Mouse (Mus musculus): ENCODE measurements around the gene Hist1h1b.

DNA sequence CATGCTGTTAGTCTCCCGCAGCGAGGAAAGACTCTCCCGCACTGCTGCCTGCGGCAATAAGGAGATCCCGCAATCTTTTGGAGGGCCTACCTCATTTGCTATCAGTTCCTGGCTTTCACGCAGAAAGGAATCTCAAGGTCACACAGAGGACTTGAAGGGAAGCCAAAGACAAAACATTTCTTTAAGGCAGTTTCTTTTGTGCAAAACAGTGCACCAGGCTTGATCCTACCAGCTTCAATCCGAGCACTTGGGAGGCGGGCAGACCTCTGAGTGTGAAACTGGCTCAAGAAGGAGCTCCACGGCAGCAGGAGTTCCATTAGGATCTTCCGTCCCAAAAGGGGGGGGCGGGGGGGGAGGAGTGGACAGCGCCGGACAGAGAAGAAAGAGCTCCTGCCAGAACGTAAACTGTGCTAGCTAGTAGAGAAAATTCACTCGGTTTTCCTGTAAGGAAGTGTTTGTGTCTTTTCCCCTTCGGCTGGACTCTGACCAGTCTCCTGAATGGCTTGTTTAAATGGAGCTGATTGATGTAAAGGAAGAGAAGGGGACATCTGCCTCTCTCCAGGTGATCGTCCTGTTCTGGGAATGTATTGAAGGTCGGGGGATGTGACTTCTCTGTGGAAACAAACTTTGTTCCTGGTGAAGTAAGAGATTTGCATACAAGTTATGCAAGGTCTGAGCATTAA lies 10.3 kb upstream of the Hist1h1b start:
- TF ChIP-seq CTCF (IDR thresholded peaks at IDR 0.05; ENCODE audit: control insufficient read depth, insufficient read depth, insufficient replicate concordance, low read depth, low read length) = no peak
- TF ChIP-seq POLR2A (IDR thresholded peaks at IDR 0.05; ENCODE audit: control insufficient read depth, low read depth, low read length) = no peak
